Mouse (Mus musculus): Measurements from ENCODE around the gene Gm2564.
"Not testable (repeated sequence)": the region's sequence is repeated elsewhere in the genome, so short reads cannot be mapped to it uniquely, and the experiment has no call there.

The Gm2564 gene

GRCm38 (mm10) chr4:42629419-42629818, at the start of gene Gm2564:
Gm2564 (plus strand) TSS chr4:42629719.
- not testable (repeated sequence) for DNase-seq

- DNase-seq, result not testable (repeated sequence)
These were observed 17.6 kb upstream of the Gm2564 start, which contains the start of gene Gm10591 for GRCm38 (mm10) chr4:42611895-42612294. Gm10591 (plus strand) TSS chr4:42612195.

- not testable (repeated sequence) for DNase-seq
These were observed 25.4 kb downstream of the Gm2564 start, which contains the start of gene Ccl27b for GRCm38 (mm10) chr4:42654951-42655350. Ccl27b (plus strand) TSS chr4:42655251.

- not testable (repeated sequence) for DNase-seq
These were observed 32.3 kb downstream of the Gm2564 start, which contains the start of gene Il11ra2 for GRCm38 (mm10) chr4:42661793-42662192. Il11ra2 (minus strand) TSS chr4:42661893.

- not testable (repeated sequence) for DNase-seq
These were observed 45.9 kb downstream of the Gm2564 start for GRCm38 (mm10) chr4:42675415-42675814.

- not testable (repeated sequence) for DNase-seq
These were observed 49.8 kb downstream of the Gm2564 start for GRCm38 (mm10) chr4:42679365-42679764.

GRCm38 (mm10) chr4:42680374-42681356, 51.1 kb downstream of the Gm2564 start:
- not testable (repeated sequence) for DNase-seq
